Mouse (Mus musculus) liver, adult 2 months (tissue): ENCODE measurements around the gene Trpm1.

Experiments used
- CTCF ChIP-seq: fragments of 200-500 bp; IDR thresholded peaks from 2 replicates; pipeline ENCODE4 v1.5.1; 2011; ENCODE audit warnings: low read depth, low read length, control low read depth
- POLR2A ChIP-seq: fragments of 200-500 bp; IDR thresholded peaks from 2 replicates; pipeline ENCODE4 v1.6.1; 2011; ENCODE audit warnings: low read length, control low read depth; ENCODE audit not compliant: insufficient read depth; ENCODE audit errors: extremely low read depth

DNA sequence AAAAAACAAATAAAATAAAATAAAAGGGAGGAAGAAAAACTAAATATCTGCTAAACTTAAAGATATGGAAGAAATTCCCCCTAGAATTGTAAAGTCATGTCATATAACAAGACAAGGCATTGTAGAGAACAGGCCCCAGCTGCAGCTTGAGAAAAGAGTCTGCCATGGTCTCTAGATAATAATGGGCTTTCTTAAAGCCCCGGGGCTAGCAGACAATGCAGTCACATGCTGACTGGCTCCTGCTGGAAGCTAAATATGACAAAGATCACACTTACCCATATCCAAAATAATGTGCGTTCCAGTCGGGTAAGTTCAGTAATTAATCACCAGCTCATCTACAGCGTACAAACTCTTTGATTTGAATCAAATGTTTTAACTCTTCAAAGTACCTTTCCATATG, 93.1 kb downstream of the Trpm1 start:
- no peak for TF ChIP-seq CTCF
- TF ChIP-seq POLR2A, result no peak
